Mouse (Mus musculus) olfactory bulb, adult 2 months (tissue): ENCODE results near the gene Faf1.

Experiments
- CTCF ChIP-seq: fragments of 200-500 bp; IDR thresholded peaks from 2 replicates; pipeline ENCODE4 v1.5.1; 2012; ENCODE audit warnings: low read depth, mild to moderate bottlenecking, low read length, moderate library complexity; ENCODE audit not compliant: insufficient read depth
- POLR2A ChIP-seq: fragments of 200-500 bp; IDR thresholded peaks from 2 replicates; pipeline ENCODE4 v1.6.1; 2012; ENCODE audit warnings: mild to moderate bottlenecking, low read depth, low read length, moderate library complexity; ENCODE audit not compliant: insufficient read depth

- TF ChIP-seq POLR2A = no peak
- no peak for TF ChIP-seq CTCF
These were observed 15.2 kb upstream of the Faf1 start for GRCm38 (mm10) chr4:109661183-109661582.
